Mouse (Mus musculus): ENCODE measurements around the gene Vmn1r93. TPM values are rescaled to one million over a fixed set of nuclear protein-coding genes. Genes with fewer than 3 reads are reported as not detected.
"Not testable (repeated sequence)": the region's sequence is repeated elsewhere in the genome, so short reads cannot be mapped to it uniquely, and the experiment has no call there.

The Vmn1r93 gene
- polyA plus RNA-seq (2015; fragmentation: Nextera tagmentation; extraction: Ambion mirVana) = not detected in 2 replicates

DNA sequence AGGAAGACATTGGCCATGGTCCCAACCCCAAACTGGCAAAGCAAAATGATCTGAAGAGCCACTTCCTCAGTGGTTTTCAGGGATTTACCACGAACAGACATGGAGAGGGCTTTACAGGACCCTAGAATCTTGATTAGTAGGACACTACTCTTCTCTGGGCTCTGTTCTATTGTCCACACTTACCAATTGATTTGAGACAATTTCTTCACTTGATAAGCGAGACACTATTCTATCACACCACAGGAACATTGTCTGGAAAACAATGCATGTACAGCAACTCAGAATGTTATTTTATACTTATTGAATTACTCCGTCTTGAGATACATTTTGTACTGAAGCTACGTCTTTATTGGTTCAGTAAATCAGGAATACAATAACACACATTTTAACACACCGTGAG is at the start of gene Vmn1r93:
Gene Vmn1r93 (minus strand): TSS at position 101 of the 400 bp plus-strand sequence.
- not testable (repeated sequence) for H3K9ac ChIP-seq

DNA sequence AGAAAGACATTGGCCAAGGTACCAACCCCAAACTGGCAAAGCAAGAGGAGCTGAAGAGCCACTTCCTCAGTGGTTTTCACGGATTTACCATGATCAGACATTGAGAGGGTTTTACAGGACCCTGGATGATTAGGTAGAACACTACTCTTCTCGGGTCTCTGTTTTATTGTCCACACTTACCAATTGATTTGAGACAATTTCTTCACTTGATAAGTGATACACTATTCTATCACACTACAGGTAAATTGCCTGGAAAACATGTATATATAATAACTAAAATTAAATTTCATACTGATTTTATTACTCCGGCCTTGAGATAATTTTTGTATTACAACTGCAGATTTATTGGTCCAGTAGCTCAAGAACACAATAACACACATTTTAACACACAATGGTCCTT is 29.4 kb upstream of the Vmn1r93 start, which contains the start of gene Vmn1r94:
Gene Vmn1r94 (minus strand): TSS at position 101 of the 400 bp plus-strand sequence.
- H3K9ac ChIP-seq; H3K27ac ChIP-seq; H3K4me1 ChIP-seq; H3K4me3 ChIP-seq (replicated peaks); H3K9me3 ChIP-seq; ATAC-seq (ENCODE audit: insufficient read depth, low FRiP score, low read depth); H3K27me3 ChIP-seq (replicated peaks); H3K36me3 ChIP-seq; H3K4me2 ChIP-seq: not testable (repeated sequence)
- WGBS = no CpG with 5 or more reads among the region's 3 CpGs

More for the DNA sequence above, at the start of gene Vmn1r93:
- not testable (repeated sequence) for H3K27me3 ChIP-seq (replicated peaks); H3K9me3 ChIP-seq; H3K4me1 ChIP-seq; ATAC-seq (ENCODE audit: insufficient read depth, low FRiP score, low read depth); H3K36me3 ChIP-seq; H3K4me3 ChIP-seq (replicated peaks); H3K27ac ChIP-seq; H3K4me2 ChIP-seq
- WGBS = no CpG with 5 or more reads among the region's 5 CpGs

DNA sequence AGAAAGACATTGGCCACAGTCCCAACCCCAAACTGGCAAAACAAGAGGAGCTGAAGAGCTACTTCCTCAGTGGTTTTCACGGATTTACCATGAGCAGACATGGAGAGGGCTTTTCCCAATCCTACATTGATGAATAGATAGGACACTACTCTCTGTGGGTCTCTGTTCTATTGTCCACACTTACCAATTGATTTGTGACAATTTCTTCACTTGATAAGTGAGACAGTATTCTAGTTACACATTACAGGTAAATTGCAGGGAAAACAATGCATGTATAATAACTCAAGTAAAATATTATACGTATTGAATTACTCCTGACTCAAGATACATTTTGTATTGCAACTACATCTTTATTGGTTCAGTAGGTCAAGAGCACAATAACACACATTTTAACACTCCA is 16.4 kb downstream of the Vmn1r93 start, which contains the start of gene Gm16442:
Gene Gm16442 (minus strand): TSS at position 101 of the 400 bp plus-strand sequence.
- not testable (repeated sequence) for H3K36me3 ChIP-seq; H3K27ac ChIP-seq; H3K4me1 ChIP-seq; H3K9me3 ChIP-seq; H3K4me3 ChIP-seq (replicated peaks); H3K27me3 ChIP-seq (replicated peaks); ATAC-seq (ENCODE audit: insufficient read depth, low FRiP score, low read depth); H3K9ac ChIP-seq; H3K4me2 ChIP-seq
- WGBS = no CpG with 5 or more reads among the region's 2 CpGs

DNA sequence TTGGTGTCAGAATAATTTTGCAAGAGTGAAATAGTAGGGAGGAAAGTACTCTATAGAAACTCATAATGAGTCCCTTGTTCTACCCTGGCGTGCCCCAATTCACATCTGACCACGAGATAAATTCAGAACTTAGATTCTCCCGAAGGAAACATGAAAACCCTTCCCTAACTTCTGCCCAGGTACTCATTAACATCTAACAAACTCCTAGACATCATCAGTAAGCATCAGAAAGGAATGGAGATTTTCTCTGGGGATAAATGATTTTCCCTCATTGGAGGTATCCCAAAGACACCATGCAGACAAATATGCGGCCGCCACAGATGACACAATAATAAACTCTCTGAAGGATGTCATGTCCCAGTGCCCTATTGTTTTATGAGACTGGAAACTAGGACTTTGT is 39.5 kb downstream of the Vmn1r93 start, which contains the start of gene Vmn1r91:
Gene Vmn1r91 (plus strand): TSS at position 301 of the 400 bp plus-strand sequence.
- H3K4me2 ChIP-seq; H3K9me3 ChIP-seq; H3K4me1 ChIP-seq; H3K9ac ChIP-seq; ATAC-seq (ENCODE audit: insufficient read depth, low FRiP score, low read depth); H3K27ac ChIP-seq; H3K27me3 ChIP-seq (replicated peaks); H3K4me3 ChIP-seq (replicated peaks); H3K36me3 ChIP-seq: not testable (repeated sequence)
- 80% methylated on average over 5 of the region's 5 CpGs for whole genome bisulfite sequencing

Other genes with a start within 250 kb of the Vmn1r93 start
- gene Pvr, start 217.9 kb downstream of the Vmn1r93 start, polyA plus RNA-seq (2015; fragmentation: Nextera tagmentation; extraction: Ambion mirVana) = 12.8 and 13.9 TPM in 2 replicates
- 2.7 and 3.1 TPM in 2 replicates for gene Igsf23, start 188.3 kb downstream of the Vmn1r93 start, polyA plus RNA-seq (2015; fragmentation: Nextera tagmentation; extraction: Ambion mirVana)
- gene Ceacam20, start 173.7 kb downstream of the Vmn1r93 start, polyA plus RNA-seq (2015; fragmentation: Nextera tagmentation; extraction: Ambion mirVana) = 0.14 and 0.15 TPM in 2 replicates
- gene Nlrp9b, start 147.6 kb downstream of the Vmn1r93 start, polyA plus RNA-seq (2015; fragmentation: Nextera tagmentation; extraction: Ambion mirVana) = not detected in 2 replicates
- not detected in 2 replicates for gene Vmn1r91, start 39.4 kb downstream of the Vmn1r93 start, polyA plus RNA-seq (2015; fragmentation: Nextera tagmentation; extraction: Ambion mirVana)
- gene Gm16442, start 16.5 kb downstream of the Vmn1r93 start, polyA plus RNA-seq (2015; fragmentation: Nextera tagmentation; extraction: Ambion mirVana) = not detected in 2 replicates
- not detected in 2 replicates for gene Vmn1r94, start 29.3 kb upstream of the Vmn1r93 start, polyA plus RNA-seq (2015; fragmentation: Nextera tagmentation; extraction: Ambion mirVana)
- not detected in 2 replicates for gene Vmn1r95, start 54.6 kb upstream of the Vmn1r93 start, polyA plus RNA-seq (2015; fragmentation: Nextera tagmentation; extraction: Ambion mirVana)
- not detected in 2 replicates for gene Gm6164, start 66.5 kb upstream of the Vmn1r93 start, polyA plus RNA-seq (2015; fragmentation: Nextera tagmentation; extraction: Ambion mirVana)
- gene Gm4498, start 94.7 kb upstream of the Vmn1r93 start, polyA plus RNA-seq (2015; fragmentation: Nextera tagmentation; extraction: Ambion mirVana) = not detected in 2 replicates
- not detected in 2 replicates for gene Gm5890, start 123.7 kb upstream of the Vmn1r93 start, polyA plus RNA-seq (2015; fragmentation: Nextera tagmentation; extraction: Ambion mirVana)
- not detected in 2 replicates for gene Gm4133, start 195.0 kb upstream of the Vmn1r93 start, polyA plus RNA-seq (2015; fragmentation: Nextera tagmentation; extraction: Ambion mirVana)
- gene Gm5728, start 236.3 kb upstream of the Vmn1r93 start, polyA plus RNA-seq (2015; fragmentation: Nextera tagmentation; extraction: Ambion mirVana) = not detected in 2 replicates